Mouse (Mus musculus) heart, embryonic 15.5 days (tissue): ENCODE results near the gene Arhgap21. TPM values are rescaled to one million over a fixed set of nuclear protein-coding genes. Genes with fewer than 3 reads are reported as not detected.

ENCODE experiments used
- ATAC-seq: fragments of 200-750 bp; cut with Nextera tagmentation; replicated peaks from 2 replicates; pipeline ENCODE4 v1.8.0; 2017; ENCODE audit warnings: low read depth, moderate TSS enrichment; ENCODE audit not compliant: insufficient number of reproducible peaks, insufficient read depth, low FRiP score
- H3K27ac ChIP-seq: fragments of 300-500 bp; sonication (generic); 2 replicates; pipeline ENCODE4 v1.5.1; 2015; ENCODE audit warnings: mild to moderate bottlenecking, inconsistent platforms
- H3K27me3 ChIP-seq: fragments of 300-500 bp; sonication (generic); 2 replicates; pipeline ENCODE4 v1.6.1; 2015; ENCODE audit warnings: inconsistent platforms
- H3K36me3 ChIP-seq: fragments of 300-500 bp; sonication (generic); 2 replicates; pipeline ENCODE4 v1.6.1; 2015; ENCODE audit warnings: mild to moderate bottlenecking, inconsistent platforms
- H3K4me1 ChIP-seq: fragments of 300-500 bp; sonication (generic); replicated peaks from 2 replicates; pipeline ENCODE4 v1.6.1; 2015; ENCODE audit warnings: inconsistent platforms
- H3K4me2 ChIP-seq: fragments of 300-500 bp; sonication (generic); 2 replicates; pipeline ENCODE4 v1.6.1; 2015; ENCODE audit warnings: inconsistent platforms, mild to moderate bottlenecking, moderate library complexity
- H3K4me3 ChIP-seq: fragments of 300-500 bp; sonication (generic); 2 replicates; pipeline ENCODE4 v1.5.1; 2015; ENCODE audit warnings: mild to moderate bottlenecking, inconsistent platforms
- H3K9ac ChIP-seq: fragments of 300-500 bp; sonication (generic); 2 replicates; pipeline ENCODE4 v1.6.1; 2015; ENCODE audit warnings: mild to moderate bottlenecking, inconsistent platforms
- H3K9me3 ChIP-seq: fragments of 300-500 bp; sonication (generic); replicated peaks from 2 replicates; pipeline ENCODE4 v1.6.1; 2016; ENCODE audit warnings: inconsistent platforms
- WGBS: fragments of 180-500 bp; shearing (Covaris S2); methylation state at CpG from one replicate; pipeline ENCODE4 v1.1.7; 2015; ENCODE audit warnings: mixed read lengths; 5-methylcytosine and 5-hydroxymethylcytosine counted together
- polyA plus RNA-seq: library from polyadenylated mRNA; unstranded; fragments of >200 nt; fragmentation: Nextera tagmentation; extraction: Ambion mirVana; gene quantifications from 2 replicates; pipeline ENCODE4 v1.2.1, GENCODE M21; 2015

Gene Arhgap21
- polyA plus RNA-seq, 1 experiment from 2014 or later: 17.2 TPM

DNA sequence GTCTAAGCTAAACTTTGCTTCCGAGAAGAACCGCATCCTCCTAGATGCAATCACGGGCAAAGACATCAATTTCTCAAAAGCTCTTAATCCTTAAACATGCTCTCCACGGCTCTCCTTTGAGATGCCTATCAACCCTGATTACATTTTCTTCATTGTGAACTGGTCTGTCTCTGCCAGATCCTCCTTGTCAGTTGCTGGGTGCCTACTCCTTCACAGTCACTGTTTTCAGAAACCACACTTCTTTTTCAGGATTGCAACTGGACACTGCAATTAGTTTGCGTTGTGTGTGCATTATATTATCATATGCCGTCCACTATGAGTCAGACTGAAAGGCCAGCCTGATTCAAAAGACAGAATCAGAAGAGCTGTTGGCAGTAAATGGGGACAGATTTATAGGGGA lies 12.7 kb downstream of the Arhgap21 start:
- WGBS: 53% methylated on average over 6 of the region's 6 CpGs
- no peak for ATAC-seq
- H3K27ac ChIP-seq: no peak overlapping the region
- H3K36me3 ChIP-seq: no peaks in the 10 kb centered on the region; the same call in 1 of the 2 replicates
- H3K4me3 ChIP-seq: no peak overlapping the region
- peaks cover 19% of the 10 kb centered on the region for H3K4me1 ChIP-seq
- H3K4me2 ChIP-seq: no peak overlapping the region
- no peak overlapping the region for H3K9ac ChIP-seq
- no peaks in the 10 kb centered on the region for H3K27me3 ChIP-seq
- H3K9me3 ChIP-seq: no peaks in the 10 kb centered on the region

DNA sequence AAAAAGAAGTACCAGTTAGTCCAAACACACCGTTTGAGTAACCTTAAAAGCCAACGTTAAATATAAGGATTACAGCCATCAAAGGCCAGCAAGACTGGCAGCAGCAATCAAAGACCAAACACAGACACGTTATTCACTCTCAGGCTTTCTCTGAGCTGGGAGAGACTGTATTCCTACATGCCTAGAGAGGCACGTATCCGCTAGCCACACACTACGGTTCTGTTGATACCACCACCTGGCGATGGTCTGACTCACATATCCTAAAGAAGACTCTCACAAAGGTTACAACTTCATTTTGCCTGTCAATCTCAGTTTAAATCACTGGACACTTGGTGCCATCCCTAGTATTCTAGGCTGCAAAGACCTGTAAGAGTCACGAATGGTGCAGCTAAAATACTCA lies 13.3 kb downstream of the Arhgap21 start:
- H3K27me3 ChIP-seq: no peaks in the 10 kb centered on the region
- no peak for ATAC-seq
- H3K9me3 ChIP-seq: no peaks in the 10 kb centered on the region
- no peak overlapping the region for H3K4me3 ChIP-seq
- no peak overlapping the region for H3K27ac ChIP-seq
- no peaks in the 10 kb centered on the region; the same call in 1 of the 2 replicates for H3K36me3 ChIP-seq
- peaks cover 17% of the 10 kb centered on the region for H3K4me1 ChIP-seq
- H3K9ac ChIP-seq: no peak overlapping the region
- no peak overlapping the region for H3K4me2 ChIP-seq
- 65% methylated on average over 8 of the region's 8 CpGs for WGBS

DNA sequence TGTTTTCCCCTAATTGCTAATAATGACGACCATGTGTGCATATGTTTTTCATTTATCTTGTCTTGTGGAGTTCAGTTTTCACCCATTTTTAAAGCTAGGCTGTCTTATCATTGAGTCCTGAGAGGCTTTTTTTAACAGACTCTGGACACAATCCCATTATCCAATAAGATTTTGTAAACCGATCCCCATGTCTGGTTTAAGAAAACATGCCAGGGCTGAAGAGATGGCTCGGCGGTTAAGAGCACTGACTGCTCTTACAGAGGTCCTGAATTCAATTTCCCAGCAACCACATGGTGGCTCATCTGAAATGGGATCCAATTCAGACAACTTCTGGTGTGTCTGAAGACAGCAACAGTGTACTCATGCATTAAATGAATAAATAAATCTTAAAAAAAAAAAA lies 16.0 kb downstream of the Arhgap21 start:
- no peak overlapping the region for H3K4me3 ChIP-seq
- H3K4me2 ChIP-seq: no peak overlapping the region
- ATAC-seq: no peak
- 56% methylated on average over 4 of the region's 4 CpGs for WGBS
- H3K36me3 ChIP-seq: no peaks in the 10 kb centered on the region
- H3K9me3 ChIP-seq: no peaks in the 10 kb centered on the region
- H3K4me1 ChIP-seq: peaks cover 22% of the 10 kb centered on the region
- no peak overlapping the region for H3K27ac ChIP-seq
- no peaks in the 10 kb centered on the region for H3K27me3 ChIP-seq
- H3K9ac ChIP-seq: no peak overlapping the region

DNA sequence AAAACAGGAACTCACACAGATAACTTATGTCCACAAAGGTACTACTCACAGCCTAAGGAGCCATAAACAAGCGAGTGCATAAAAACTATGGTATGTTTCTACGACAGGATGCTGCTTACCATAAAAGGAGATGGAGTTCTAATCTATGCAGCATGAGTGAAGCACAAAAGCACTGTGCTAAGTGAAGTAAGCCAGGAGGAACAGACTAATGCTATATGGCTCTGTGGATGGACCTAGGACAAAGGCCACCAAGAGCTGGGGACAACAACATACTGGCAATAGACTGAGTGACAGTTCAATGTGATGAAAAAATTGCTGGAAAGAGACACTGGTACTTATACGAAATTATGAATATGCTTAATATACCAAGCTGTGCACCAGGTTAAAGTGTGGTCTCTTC lies 19.5 kb downstream of the Arhgap21 start:
- WGBS: 69% methylated on average over 3 of the region's 3 CpGs
- Histone ChIP-seq H3K9ac (no peak overlapping the region), H3K27me3 (no peaks in the 10 kb centered on the region), H3K4me2 (no peak overlapping the region), H3K36me3 (no peaks in the 10 kb centered on the region), H3K27ac (no peak overlapping the region), H3K4me3 (no peak overlapping the region), H3K4me1 (peaks cover 20% of the 10 kb centered on the region), H3K9me3 (no peaks in the 10 kb centered on the region)
- ATAC-seq: no peak

DNA sequence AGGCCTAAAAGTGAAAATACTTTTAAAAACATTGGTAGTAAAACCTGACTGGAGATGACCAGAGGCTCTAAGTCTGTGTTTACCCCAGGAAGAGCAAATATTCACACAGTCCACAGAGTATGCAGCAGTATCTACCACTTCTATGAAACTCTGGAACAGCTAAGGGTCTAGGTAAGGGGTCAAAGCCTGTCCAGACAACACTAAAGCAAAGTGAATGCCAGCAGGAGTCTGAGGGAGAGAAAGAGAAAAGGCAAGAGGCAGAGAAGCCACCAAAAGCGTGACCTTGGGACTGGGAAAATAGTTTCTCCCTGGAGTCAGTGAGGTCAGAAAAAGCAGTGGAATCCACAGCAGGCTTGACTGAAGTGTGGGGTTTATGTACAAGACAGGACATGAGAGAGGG lies 21.6 kb downstream of the Arhgap21 start:
- no peak for ATAC-seq
- no peak overlapping the region for H3K9ac ChIP-seq
- H3K27ac ChIP-seq: peak overlapping the region; percentile 7
- peaks cover 39% of the 10 kb centered on the region for H3K4me1 ChIP-seq
- WGBS: 32% methylated on average over 1 of the region's 1 CpGs
- H3K4me3 ChIP-seq: no peak overlapping the region
- no peaks in the 10 kb centered on the region for H3K27me3 ChIP-seq
- H3K9me3 ChIP-seq: no peaks in the 10 kb centered on the region
- H3K36me3 ChIP-seq: no peaks in the 10 kb centered on the region
- no peak overlapping the region for H3K4me2 ChIP-seq

DNA sequence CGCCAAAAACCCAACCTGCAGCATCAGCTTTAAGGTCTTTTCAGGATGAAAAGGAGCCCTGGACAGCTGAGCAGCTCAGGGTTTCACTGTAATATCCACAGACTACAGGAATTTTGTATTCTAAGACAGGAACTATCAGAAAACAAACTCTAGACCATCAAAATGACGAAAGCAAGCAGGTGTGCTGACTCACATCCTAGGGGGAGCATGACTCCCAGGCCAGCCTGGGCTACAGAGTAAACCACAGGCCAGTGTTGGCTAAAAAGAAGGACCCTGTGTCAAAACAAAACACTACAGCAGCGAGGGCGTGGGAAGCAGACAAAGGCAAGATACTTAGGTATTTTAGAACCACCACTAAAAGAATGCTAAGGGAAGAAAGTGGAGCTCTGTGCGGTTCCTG lies 23.1 kb downstream of the Arhgap21 start:
- H3K27ac ChIP-seq: no peak overlapping the region
- H3K27me3 ChIP-seq: no peaks in the 10 kb centered on the region
- H3K4me1 ChIP-seq: peaks cover 48% of the 10 kb centered on the region
- H3K4me2 ChIP-seq: no peak overlapping the region
- no peak overlapping the region for H3K4me3 ChIP-seq
- H3K36me3 ChIP-seq: no peaks in the 10 kb centered on the region
- no peak for ATAC-seq
- no peaks in the 10 kb centered on the region for H3K9me3 ChIP-seq
- WGBS: 92% methylated on average over 5 of the region's 5 CpGs
- no peak overlapping the region for H3K9ac ChIP-seq

DNA sequence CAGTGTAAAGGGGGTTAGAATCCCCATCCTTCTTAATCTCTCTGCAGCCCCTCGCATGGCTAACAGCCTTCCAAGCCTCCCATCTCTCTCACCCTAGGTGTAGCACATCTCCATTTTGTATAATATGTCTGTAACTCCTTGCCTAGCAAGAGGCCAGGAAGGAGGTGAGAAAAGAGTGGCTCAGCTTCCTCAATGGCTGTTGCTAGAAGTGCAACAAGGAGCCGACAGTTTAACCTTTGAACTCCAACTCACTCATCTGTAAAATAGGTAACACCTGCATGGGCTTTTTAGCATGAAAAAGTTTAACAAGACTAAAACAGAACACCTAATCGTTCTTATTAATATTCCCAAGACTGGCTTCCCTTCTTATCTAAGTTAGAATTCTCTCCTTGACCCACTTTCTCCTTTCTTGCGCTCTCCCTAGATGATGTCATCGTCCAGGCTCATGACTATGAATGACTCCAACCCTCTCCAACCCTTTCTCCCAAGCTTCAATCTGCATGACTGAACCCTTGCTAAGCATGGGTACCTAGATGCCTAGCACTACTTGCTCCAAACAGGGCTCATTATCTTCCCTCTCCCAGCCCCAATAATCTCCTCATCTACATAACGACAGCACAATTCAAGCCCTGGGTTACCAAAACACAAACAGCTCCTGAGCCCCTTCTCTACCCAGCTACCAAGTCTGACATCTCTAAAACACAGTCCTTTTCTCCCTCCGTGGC lies 24.8 kb downstream of the Arhgap21 start:
- Histone ChIP-seq H3K27ac (peak overlapping the region; percentile 63), H3K36me3 (no peaks in the 10 kb centered on the region), H3K9ac (no peak overlapping the region), H3K27me3 (no peaks in the 10 kb centered on the region), H3K9me3 (no peaks in the 10 kb centered on the region), H3K4me1 (peaks cover 51% of the 10 kb centered on the region), H3K4me3 (no peak overlapping the region), H3K4me2 (no peak overlapping the region)
- WGBS: 43% methylated on average over 7 of the region's 7 CpGs
- no peak for ATAC-seq

DNA sequence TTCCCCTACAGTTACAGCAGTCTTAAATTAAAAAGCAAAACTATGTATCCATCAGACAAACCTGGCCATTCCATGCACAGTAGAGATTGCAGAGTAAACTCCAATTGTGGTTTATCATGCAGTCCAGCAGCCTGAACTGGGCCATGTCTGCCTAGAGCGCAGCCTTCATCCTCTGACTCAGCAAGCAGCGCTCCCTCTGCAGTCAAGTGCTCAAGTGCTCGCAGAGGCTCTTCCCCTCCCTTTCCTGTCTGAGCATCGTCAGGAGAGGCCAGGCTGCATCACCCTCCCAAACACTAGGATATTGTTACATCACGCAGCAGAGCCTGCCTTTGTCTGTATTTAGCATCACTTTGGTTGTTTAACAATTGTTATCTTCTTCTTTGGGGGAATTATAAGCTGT lies 25.5 kb downstream of the Arhgap21 start:
- ATAC-seq: peak; percentile 56; the same call in 1 of the 2 replicates
- Histone ChIP-seq H3K36me3 (no peaks in the 10 kb centered on the region), H3K27me3 (no peaks in the 10 kb centered on the region), H3K4me2 (peak overlapping the region; percentile 31), H3K4me3 (no peak overlapping the region), H3K27ac (peak overlapping the region; percentile 63), H3K9ac (no peak overlapping the region), H3K4me1 (peaks cover 57% of the 10 kb centered on the region), H3K9me3 (no peaks in the 10 kb centered on the region)
- whole genome bisulfite sequencing: 2% methylated on average over 5 of the region's 5 CpGs

DNA sequence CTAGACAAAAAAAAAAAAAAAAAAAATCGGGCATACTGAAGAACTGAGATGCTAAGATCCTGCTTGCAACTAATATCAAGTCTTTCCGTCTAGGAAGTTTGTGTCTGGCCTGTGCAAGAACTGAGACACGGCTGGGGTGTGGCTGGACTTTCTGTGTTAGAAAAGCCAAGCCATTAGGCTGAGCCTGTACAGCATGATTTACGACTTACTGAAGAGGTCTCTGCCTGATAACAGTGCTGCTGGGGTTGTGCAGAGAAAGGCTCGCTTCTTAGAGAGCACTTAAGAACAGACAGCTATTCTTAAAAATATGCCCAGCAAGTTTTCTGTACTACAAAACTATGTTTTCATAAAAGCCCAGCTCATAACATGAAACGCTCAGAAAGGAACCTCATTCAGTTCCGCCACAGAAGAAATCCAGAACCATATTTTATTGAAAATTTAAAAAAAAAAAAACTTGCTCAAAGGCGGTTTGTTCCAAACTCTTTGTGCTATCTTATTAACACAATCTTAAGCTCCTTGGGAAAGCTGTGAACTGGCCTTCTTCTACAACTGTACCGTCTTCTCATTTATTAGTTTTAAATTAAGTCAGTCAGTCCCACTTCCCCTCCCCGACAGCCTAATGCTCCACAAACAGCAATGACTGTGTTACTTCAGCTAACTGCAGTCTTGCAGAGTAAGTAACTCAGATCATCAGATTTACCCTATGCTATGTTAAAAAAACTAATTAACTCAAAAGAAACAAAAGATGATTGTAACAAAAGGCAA lies 26.1 kb downstream of the Arhgap21 start:
- Histone ChIP-seq H3K27me3 (no peaks in the 10 kb centered on the region), H3K4me1 (peaks cover 64% of the 10 kb centered on the region), H3K4me2 (peak overlapping the region; percentile 31), H3K9ac (no peak overlapping the region), H3K27ac (peak overlapping the region; percentile 63), H3K36me3 (no peaks in the 10 kb centered on the region), H3K4me3 (no peak overlapping the region), H3K9me3 (no peaks in the 10 kb centered on the region)
- 28% methylated on average over 10 of the region's 10 CpGs for WGBS
- ATAC-seq: no peak

DNA sequence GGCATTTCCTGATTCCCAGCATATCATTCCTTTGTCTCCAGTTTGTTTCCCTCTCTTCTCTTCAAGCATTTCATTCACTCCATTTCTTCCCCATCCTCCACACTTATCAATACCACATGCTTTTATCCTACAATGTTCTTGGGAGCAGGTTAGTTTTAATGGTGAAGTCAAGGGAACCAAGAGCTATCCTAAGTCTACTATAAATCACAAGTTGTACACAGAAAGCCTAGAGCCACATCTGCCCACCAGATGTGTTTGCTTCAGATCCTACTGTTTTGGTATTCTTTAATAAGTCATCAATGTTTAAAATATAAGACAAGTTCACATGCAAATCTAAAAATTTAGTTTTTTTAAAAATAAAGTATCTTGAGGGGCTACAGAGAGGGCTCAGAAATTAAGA lies 27.6 kb downstream of the Arhgap21 start:
- H3K4me3 ChIP-seq: no peak overlapping the region
- no peaks in the 10 kb centered on the region for H3K36me3 ChIP-seq
- no peaks in the 10 kb centered on the region for H3K9me3 ChIP-seq
- H3K4me1 ChIP-seq: peaks cover 76% of the 10 kb centered on the region
- no peaks in the 10 kb centered on the region for H3K27me3 ChIP-seq
- H3K4me2 ChIP-seq: no peak overlapping the region
- ATAC-seq: no peak
- H3K9ac ChIP-seq: no peak overlapping the region
- peak overlapping the region; percentile 62 for H3K27ac ChIP-seq

DNA sequence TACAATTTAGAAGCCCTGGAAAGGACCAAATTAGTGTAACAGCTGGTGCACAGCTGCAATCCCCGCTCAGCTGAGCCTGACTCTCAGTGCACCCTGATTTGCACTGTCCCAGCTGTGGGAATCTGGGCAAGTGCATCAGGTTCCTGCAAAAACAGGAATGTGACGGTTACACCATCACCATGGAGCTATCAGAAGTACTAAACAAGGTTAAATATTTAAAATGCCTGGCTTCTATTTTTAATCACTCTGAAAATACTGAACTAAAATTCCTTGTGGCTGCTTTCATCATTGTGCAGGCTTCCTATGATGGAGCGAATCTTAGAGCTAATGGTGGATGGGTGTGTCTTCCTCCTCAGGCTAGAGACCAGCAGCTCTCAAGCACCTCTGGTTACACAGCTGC lies 29.3 kb downstream of the Arhgap21 start:
- H3K4me1 ChIP-seq: peaks cover 80% of the 10 kb centered on the region
- no peak overlapping the region for H3K4me3 ChIP-seq
- WGBS: 36% methylated on average over 3 of the region's 3 CpGs
- H3K36me3 ChIP-seq: no peaks in the 10 kb centered on the region
- peak; percentile 67; the same call in 1 of the 2 replicates for ATAC-seq
- H3K27me3 ChIP-seq: no peaks in the 10 kb centered on the region
- H3K9ac ChIP-seq: no peak overlapping the region
- no peaks in the 10 kb centered on the region for H3K9me3 ChIP-seq
- H3K27ac ChIP-seq: peak overlapping the region; percentile 85
- H3K4me2 ChIP-seq: peak overlapping the region; percentile 19; the same call in 1 of the 2 replicates
